Mouse (Mus musculus): ENCODE results near the gene Tctex1d2. TPM values are rescaled to one million over a fixed set of nuclear protein-coding genes. Genes with fewer than 3 reads are reported as not detected.
A peak's percentile ranks its signal among the peaks of the same experiment; 100 is the strongest.

The Tctex1d2 gene
- total and polyA plus RNA-seq, 3 experiments = not detected

DNA sequence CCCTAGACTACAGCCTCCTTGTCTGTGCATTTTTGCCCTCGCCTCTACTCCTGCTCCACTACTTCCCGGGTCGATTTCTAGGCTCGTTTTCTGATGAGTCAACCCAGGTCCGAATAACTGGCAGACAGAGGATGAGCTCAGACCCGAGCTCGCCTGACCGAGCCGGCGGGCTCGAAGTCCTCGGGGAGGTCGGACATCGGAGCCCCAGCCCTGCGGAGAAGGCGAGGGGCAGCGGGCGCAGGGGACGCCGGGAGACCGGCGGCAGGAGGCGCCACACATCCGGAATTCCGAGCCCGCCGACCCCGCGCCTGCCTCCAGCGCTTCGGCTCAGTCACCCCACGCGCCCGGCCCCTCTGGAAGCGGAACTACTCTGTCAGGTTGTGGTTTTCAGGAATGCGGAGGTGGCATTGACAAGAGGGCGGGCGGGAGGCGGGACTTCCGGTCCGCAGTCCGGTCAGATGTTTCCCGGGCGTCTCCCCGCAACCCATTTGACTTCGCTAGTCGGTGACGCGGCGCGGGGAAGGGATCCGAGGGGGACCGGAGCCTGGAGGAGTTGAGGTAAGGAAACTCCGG lies 11.1 kb downstream of the Tctex1d2 start, which contains the start of gene Pcyt1a (continued):
- TF ChIP-seq TCF12 (IDR thresholded peaks at IDR 0.05; ENCODE audit: low read depth, low read length) (peak; percentile 88), TBP (conservative IDR thresholded peaks at IDR 0.05; ENCODE audit: low read depth, low read length) (peak; percentile 66), KAT2A (IDR thresholded peaks at IDR 0.05; ENCODE audit: insufficient replicate concordance, low read length) (peak; percentile 74; the same call in 1 of the 2 replicates), POLR2A (IDR thresholded peaks at IDR 0.05; ENCODE audit: low read depth, low read length) (peak; percentile 82), ETS1 (conservative IDR thresholded peaks at IDR 0.05; ENCODE audit: low read depth, low read length) (peak; percentile 52; the same call in 1 of the 2 replicates), RAD21 (IDR thresholded peaks at IDR 0.05; ENCODE audit: low read depth, low read length) (no peak), ELF1 (IDR thresholded peaks at IDR 0.05; ENCODE audit: low read depth, low read length) (peak; percentile 91), RCOR1 (conservative IDR thresholded peaks at IDR 0.05; ENCODE audit: low read depth, low read length) (no peak), BHLHE40 (IDR thresholded peaks at IDR 0.05; ENCODE audit: low read depth, low read length) (peak; percentile 68), USF2 (conservative IDR thresholded peaks at IDR 0.05; ENCODE audit: low read depth, low read length) (no peak), CHD1 (IDR thresholded peaks at IDR 0.05; ENCODE audit: low read depth, low read length) (no peak)

DNA sequence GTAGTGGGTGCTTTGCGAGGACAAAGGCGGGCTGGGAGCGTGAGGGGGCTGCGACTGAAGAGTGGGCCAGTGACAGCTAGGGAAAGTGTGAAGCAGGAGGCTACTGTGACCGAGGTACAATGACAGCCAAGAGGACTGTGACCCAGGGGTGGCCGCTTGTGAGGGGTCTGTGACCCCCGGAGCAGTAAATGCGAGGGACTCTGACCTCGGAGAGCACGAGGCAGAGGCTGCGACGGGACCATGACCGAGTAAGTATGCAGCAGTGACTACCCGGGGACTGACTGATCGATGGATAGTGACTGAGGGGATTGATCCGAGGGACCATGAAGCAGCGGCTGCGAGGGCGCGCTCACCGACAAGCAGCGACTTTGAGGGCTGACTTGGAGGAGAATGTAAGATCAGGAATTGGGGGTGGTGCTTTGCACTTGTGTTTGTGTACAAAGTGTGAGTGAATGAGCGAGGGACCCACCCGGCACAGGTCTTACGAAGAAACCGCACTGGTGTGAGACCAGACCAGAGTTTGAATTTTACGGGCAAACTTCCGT lies 11.6 kb downstream of the Tctex1d2 start:
- peak overlapping the region; percentile 33 for H3K4me2 ChIP-seq (ENCODE audit: insufficient read depth, low read depth, poor library complexity, severe bottlenecking)
- no peak overlapping the region for H3K27ac ChIP-seq (ENCODE audit: insufficient read depth, low read depth)
- H3K9me3 ChIP-seq (replicated peaks; ENCODE audit: low read length) = no peaks in the 10 kb centered on the region
- DNase-seq (ENCODE audit: extremely low read depth) = peak; percentile 14
- H3K27me3 ChIP-seq (replicated peaks) = no peaks in the 10 kb centered on the region
- TF ChIP-seq TCF12 (IDR thresholded peaks at IDR 0.05; ENCODE audit: low read depth, low read length) = no peak
- no peak for TF ChIP-seq ZC3H11A (IDR thresholded peaks at IDR 0.05; ENCODE audit: low read depth, low read length)
- no peak for TF ChIP-seq USF1 (IDR thresholded peaks at IDR 0.05; ENCODE audit: low read depth, low read length)
- no peak for TF ChIP-seq BHLHE40 (IDR thresholded peaks at IDR 0.05; ENCODE audit: low read depth, low read length)
- dilution Hi-C loops (cut with MboI; ENCODE audit: extremely low pct_ligation_motif_present, extremely low pct_unique_long_range_greater_than_20kb, low sequenced_read_pairs) = no loop called here
- peak overlapping the region; percentile 77 for H3K9ac ChIP-seq (ENCODE audit: insufficient read depth, low read depth)
- H3K4me3 ChIP-seq (replicated peaks in 1 of 3; ENCODE audit: low read depth in 2 of 3, low read length in 2 of 3, poor library complexity in 1 of 3) = peak overlapping the region; percentile 65 to 86 (median 78)
- H3K36me3 ChIP-seq (replicated peaks in 1 of 2; ENCODE audit: control insufficient read depth in 1 of 2, insufficient read depth in 1 of 2, low read length in 1 of 2) = no peaks in the 10 kb centered on the region
- H3K79me2 ChIP-seq (replicated peaks; ENCODE audit: control insufficient read depth, extremely low read depth, insufficient read depth, poor library complexity, severe bottlenecking) = peaks cover 2% of the 10 kb centered on the region; the same call in 1 of the 2 replicates
- H3K4me1 ChIP-seq (ENCODE audit: control insufficient read depth in 1 of 2, insufficient read depth in 2 of 2) = peaks cover 3 to 32% of the 10 kb centered on the region in 2 experiments; a peak in 3 of 4 replicates
- in situ Hi-C loops (cut with MboI; ENCODE audit: low pct_ligation_motif_present, low pct_unique_long_range_greater_than_20kb, low sequenced_read_pairs) = no loop called here

DNA sequence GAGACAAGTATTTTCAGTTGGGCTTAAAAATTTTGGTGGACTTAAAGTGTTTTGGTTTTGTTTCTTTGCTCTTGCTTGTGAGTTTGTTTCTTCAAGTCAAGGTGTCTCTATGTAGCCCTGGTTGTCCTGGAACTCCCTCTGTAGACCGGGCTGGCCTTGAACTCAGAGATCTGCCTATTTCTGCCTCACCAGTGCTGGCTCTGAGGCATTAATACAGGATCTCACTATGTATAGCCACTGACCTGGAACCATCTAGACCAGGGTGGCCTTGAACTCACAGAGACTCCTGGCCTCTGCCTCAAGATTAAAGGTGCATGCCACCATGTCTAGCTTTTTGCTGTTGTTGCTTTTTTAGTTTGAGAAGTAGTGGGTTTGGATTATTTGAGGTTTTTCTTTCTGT lies 12.4 kb downstream of the Tctex1d2 start:
- DNase-seq (ENCODE audit: extremely low read depth) = no peak

More for the DNA sequence above, 12.4 kb downstream of the Tctex1d2 start:
- H3K36me3 ChIP-seq (replicated peaks in 1 of 2; ENCODE audit: control insufficient read depth in 1 of 2, insufficient read depth in 1 of 2, low read length in 1 of 2) = no peaks in the 10 kb centered on the region
- no peaks in the 10 kb centered on the region for H3K27me3 ChIP-seq (replicated peaks)
- in situ Hi-C loops (cut with MboI; ENCODE audit: low pct_ligation_motif_present, low pct_unique_long_range_greater_than_20kb, low sequenced_read_pairs) (no loop called here), dilution Hi-C loops (cut with MboI; ENCODE audit: extremely low pct_ligation_motif_present, extremely low pct_unique_long_range_greater_than_20kb, low sequenced_read_pairs) (no loop called here)
- no peak for TF ChIP-seq MYC (IDR thresholded peaks at IDR 0.05; ENCODE audit: low read depth, low read length)
- TF ChIP-seq MAFK (IDR thresholded peaks at IDR 0.05; ENCODE audit: insufficient replicate concordance, low read length) = no peak
- TF ChIP-seq HCFC1 (IDR thresholded peaks at IDR 0.05; ENCODE audit: low read depth, low read length) = no peak
- TF ChIP-seq E2F4 (IDR thresholded peaks at IDR 0.05; ENCODE audit: insufficient replicate concordance, low read depth, low read length) = no peak
- no peak for TF ChIP-seq JUN (IDR thresholded peaks at IDR 0.05; ENCODE audit: insufficient read depth, low read depth, low read length)
- no peak for TF ChIP-seq ZNF384 (IDR thresholded peaks at IDR 0.05; ENCODE audit: low read depth, low read length)
- TF ChIP-seq ZMIZ1 (IDR thresholded peaks at IDR 0.05; ENCODE audit: low read depth, low read length) = no peak
- TF ChIP-seq USF1 (IDR thresholded peaks at IDR 0.05; ENCODE audit: low read depth, low read length) = no peak
- TF ChIP-seq NRF1 (IDR thresholded peaks at IDR 0.05; ENCODE audit: low read depth, low read length) = no peak
- no peak for TF ChIP-seq ZKSCAN1 (IDR thresholded peaks at IDR 0.05; ENCODE audit: borderline replicate concordance, low read depth, low read length)
- no peak for TF ChIP-seq RCOR1 (conservative IDR thresholded peaks at IDR 0.05; ENCODE audit: low read depth, low read length)
- no peak for TF ChIP-seq JUND (conservative IDR thresholded peaks at IDR 0.05; ENCODE audit: low read depth, low read length)
- TF ChIP-seq POLR2A (IDR thresholded peaks at IDR 0.05; ENCODE audit: low read depth, low read length) = no peak
- no peak for TF ChIP-seq MXI1 (IDR thresholded peaks at IDR 0.05; ENCODE audit: low read depth, low read length)
- no peak for TF ChIP-seq GABPA (IDR thresholded peaks at IDR 0.05; ENCODE audit: insufficient replicate concordance, low read depth, low read length)
- no peak for TF ChIP-seq PAX5 (IDR thresholded peaks at IDR 0.05; ENCODE audit: low read length)
- no peak for TF ChIP-seq KAT2A (IDR thresholded peaks at IDR 0.05; ENCODE audit: insufficient replicate concordance, low read length)
- TF ChIP-seq TCF12 (IDR thresholded peaks at IDR 0.05; ENCODE audit: low read depth, low read length) = no peak
- TF ChIP-seq UBTF (IDR thresholded peaks at IDR 0.05; ENCODE audit: low read depth, low read length) = no peak
- no peak for TF ChIP-seq SMC3 (IDR thresholded peaks at IDR 0.05; ENCODE audit: low read depth, low read length)
- H3K79me2 ChIP-seq (replicated peaks; ENCODE audit: control insufficient read depth, extremely low read depth, insufficient read depth, poor library complexity, severe bottlenecking) = peaks cover 2% of the 10 kb centered on the region; the same call in 1 of the 2 replicates
- no peaks in the 10 kb centered on the region for H3K9me3 ChIP-seq (replicated peaks; ENCODE audit: low read length)
- H3K4me1 ChIP-seq (ENCODE audit: control insufficient read depth in 1 of 2, insufficient read depth in 2 of 2) = peaks cover 6 to 39% of the 10 kb centered on the region in 2 experiments; a peak in 3 of 4 replicates
- H3K27ac ChIP-seq (ENCODE audit: insufficient read depth, low read depth) = no peak overlapping the region
- H3K4me3 ChIP-seq (replicated peaks in 1 of 3; ENCODE audit: low read depth in 2 of 3, low read length in 2 of 3, poor library complexity in 1 of 3) = no peak overlapping the region
- H3K9ac ChIP-seq (ENCODE audit: insufficient read depth, low read depth) = no peak overlapping the region
- peak overlapping the region; percentile 33; the same call in 1 of the 2 replicates for H3K4me2 ChIP-seq (ENCODE audit: insufficient read depth, low read depth, poor library complexity, severe bottlenecking)
